Mouse (Mus musculus): ENCODE results near the gene Omd. TPM values are rescaled to one million over a fixed set of nuclear protein-coding genes. Genes with fewer than 3 reads are reported as not detected.

Gene Omd
- polyA plus RNA-seq (2016; fragmentation: Nextera tagmentation; extraction: Ambion mirVana) = 0.99 and 1.1 TPM in 2 replicates

- H3K27ac ChIP-seq = peak within 1 kb of the TSS; percentile 65; the same call in 1 of the 2 replicates
- WGBS = 73% methylated on average over 8 of the region's 8 CpGs
- no peak for DNase-seq (ENCODE audit: extremely low spot score, low spot score)
- H3K4me3 ChIP-seq = no peak within 1 kb of the TSS
- H3K9me3 ChIP-seq = no peaks in the 10 kb centered on the region
- H3K36me3 ChIP-seq (replicated peaks) = no peaks in the 10 kb centered on the region
- H3K4me1 ChIP-seq = no peaks in the 10 kb centered on the region
- H3K27me3 ChIP-seq (ENCODE audit: poor library complexity, severe bottlenecking) = no peaks in the 10 kb centered on the region
Observed at GRCm38 (mm10) chr13:49581541-49582530, at the start of gene Omd. Gene Omd (plus strand): TSS chr13:49582462.

GRCm38 (mm10) chr13:49536946-49537345 lies 45.3 kb upstream of the Omd start:
- H3K4me3 ChIP-seq = no peak overlapping the region
- no peaks in the 10 kb centered on the region for H3K4me1 ChIP-seq
- WGBS = 92% methylated on average over 1 of the region's 1 CpGs
- no peak for DNase-seq (ENCODE audit: extremely low spot score, low spot score)
- no peaks in the 10 kb centered on the region for H3K9me3 ChIP-seq
- H3K36me3 ChIP-seq (replicated peaks) = no peaks in the 10 kb centered on the region
- no peaks in the 10 kb centered on the region for H3K27me3 ChIP-seq (ENCODE audit: poor library complexity, severe bottlenecking)
- H3K27ac ChIP-seq = no peak overlapping the region

- WGBS = 93% methylated on average over 1 of the region's 1 CpGs
Observed at GRCm38 (mm10) chr13:49538693-49539092, 43.6 kb upstream of the Omd start.

GRCm38 (mm10) chr13:49544279-49544678 lies 38.0 kb upstream of the Omd start, which contains the start of gene Aspn:
Gene Aspn (plus strand): TSS chr13:49544443.
- no peaks in the 10 kb centered on the region for H3K9me3 ChIP-seq
- no peak within 1 kb of the TSS for H3K27ac ChIP-seq
- no peak for DNase-seq (ENCODE audit: extremely low spot score, low spot score)
- no peaks in the 10 kb centered on the region for H3K36me3 ChIP-seq (replicated peaks)
- H3K4me1 ChIP-seq = no peaks in the 10 kb centered on the region
- H3K4me3 ChIP-seq = no peak within 1 kb of the TSS
- H3K27me3 ChIP-seq (ENCODE audit: poor library complexity, severe bottlenecking) = no peaks in the 10 kb centered on the region
- WGBS = 85% methylated on average over 3 of the region's 3 CpGs

More at GRCm38 (mm10) chr13:49538693-49539092, 43.6 kb upstream of the Omd start:
- H3K4me1 ChIP-seq = no peaks in the 10 kb centered on the region
- DNase-seq (ENCODE audit: extremely low spot score, low spot score) = no peak
- H3K36me3 ChIP-seq (replicated peaks) = no peaks in the 10 kb centered on the region
- no peaks in the 10 kb centered on the region for H3K9me3 ChIP-seq
- no peak overlapping the region for H3K4me3 ChIP-seq
- no peak overlapping the region for H3K27ac ChIP-seq
- no peaks in the 10 kb centered on the region for H3K27me3 ChIP-seq (ENCODE audit: poor library complexity, severe bottlenecking)

GRCm38 (mm10) chr13:49545646-49546045 lies 36.6 kb upstream of the Omd start:
- 73% methylated on average over 3 of the region's 3 CpGs for WGBS
- DNase-seq (ENCODE audit: extremely low spot score, low spot score) = no peak

GRCm38 (mm10) chr13:49546517-49546916 lies 35.7 kb upstream of the Omd start:
- WGBS = 86% methylated on average over 1 of the region's 1 CpGs
- H3K4me1 ChIP-seq = no peaks in the 10 kb centered on the region
- no peak overlapping the region for H3K4me3 ChIP-seq
- H3K27ac ChIP-seq = no peak overlapping the region
- no peaks in the 10 kb centered on the region for H3K36me3 ChIP-seq (replicated peaks)
- H3K27me3 ChIP-seq (ENCODE audit: poor library complexity, severe bottlenecking) = no peaks in the 10 kb centered on the region
- H3K9me3 ChIP-seq = no peaks in the 10 kb centered on the region
- no peak for DNase-seq (ENCODE audit: extremely low spot score, low spot score)

More at GRCm38 (mm10) chr13:49545646-49546045, 36.6 kb upstream of the Omd start:
- no peak overlapping the region for H3K4me3 ChIP-seq
- H3K27me3 ChIP-seq (ENCODE audit: poor library complexity, severe bottlenecking) = no peaks in the 10 kb centered on the region
- no peaks in the 10 kb centered on the region for H3K4me1 ChIP-seq
- H3K9me3 ChIP-seq = no peaks in the 10 kb centered on the region
- H3K27ac ChIP-seq = no peak overlapping the region
- no peaks in the 10 kb centered on the region for H3K36me3 ChIP-seq (replicated peaks)

GRCm38 (mm10) chr13:49547563-49548150 lies 34.6 kb upstream of the Omd start:
- DNase-seq (ENCODE audit: extremely low spot score, low spot score) = no peak
- Histone ChIP-seq H3K36me3 (replicated peaks) (no peaks in the 10 kb centered on the region), H3K27me3 (ENCODE audit: poor library complexity, severe bottlenecking) (no peaks in the 10 kb centered on the region), H3K9me3 (no peaks in the 10 kb centered on the region), H3K27ac (no peak overlapping the region), H3K4me3 (no peak overlapping the region), H3K4me1 (no peaks in the 10 kb centered on the region)
- WGBS = 76% methylated on average over 1 of the region's 1 CpGs

GRCm38 (mm10) chr13:49549616-49550015 lies 32.6 kb upstream of the Omd start:
- Histone ChIP-seq H3K27me3 (ENCODE audit: poor library complexity, severe bottlenecking) (no peaks in the 10 kb centered on the region), H3K27ac (no peak overlapping the region), H3K4me3 (no peak overlapping the region), H3K36me3 (replicated peaks) (no peaks in the 10 kb centered on the region), H3K9me3 (no peaks in the 10 kb centered on the region), H3K4me1 (no peaks in the 10 kb centered on the region)
- WGBS = 93% methylated on average over 3 of the region's 3 CpGs
- DNase-seq (ENCODE audit: extremely low spot score, low spot score) = no peak

GRCm38 (mm10) chr13:49554519-49554918 lies 27.7 kb upstream of the Omd start:
- no peak overlapping the region for H3K27ac ChIP-seq
- H3K4me3 ChIP-seq = no peak overlapping the region
- H3K9me3 ChIP-seq = no peaks in the 10 kb centered on the region
- WGBS = 83% methylated on average over 5 of the region's 5 CpGs
- no peaks in the 10 kb centered on the region for H3K36me3 ChIP-seq (replicated peaks)
- DNase-seq (ENCODE audit: extremely low spot score, low spot score) = no peak
- no peaks in the 10 kb centered on the region for H3K4me1 ChIP-seq
- H3K27me3 ChIP-seq (ENCODE audit: poor library complexity, severe bottlenecking) = no peaks in the 10 kb centered on the region

- Histone ChIP-seq H3K4me1 (no peaks in the 10 kb centered on the region), H3K4me3 (no peak overlapping the region), H3K9me3 (no peaks in the 10 kb centered on the region), H3K36me3 (replicated peaks) (no peaks in the 10 kb centered on the region), H3K27ac (no peak overlapping the region), H3K27me3 (ENCODE audit: poor library complexity, severe bottlenecking) (no peaks in the 10 kb centered on the region)
- no peak for DNase-seq (ENCODE audit: extremely low spot score, low spot score)
- 86% methylated on average over 1 of the region's 1 CpGs for WGBS
Observed at GRCm38 (mm10) chr13:49556203-49556602, 26.1 kb upstream of the Omd start.

- no peak for DNase-seq (ENCODE audit: extremely low spot score, low spot score)
- no peaks in the 10 kb centered on the region for H3K36me3 ChIP-seq (replicated peaks)
- H3K4me1 ChIP-seq = no peaks in the 10 kb centered on the region
- H3K27me3 ChIP-seq (ENCODE audit: poor library complexity, severe bottlenecking) = no peaks in the 10 kb centered on the region
- H3K27ac ChIP-seq = no peak overlapping the region
- H3K9me3 ChIP-seq = no peaks in the 10 kb centered on the region
- 76% methylated on average over 1 of the region's 1 CpGs for WGBS
- H3K4me3 ChIP-seq = no peak overlapping the region
Observed at GRCm38 (mm10) chr13:49556924-49557323, 25.3 kb upstream of the Omd start.

- WGBS = 31% methylated on average over 2 of the region's 2 CpGs
- H3K4me3 ChIP-seq = no peak overlapping the region
- H3K27me3 ChIP-seq (ENCODE audit: poor library complexity, severe bottlenecking) = no peaks in the 10 kb centered on the region
- H3K36me3 ChIP-seq (replicated peaks) = no peaks in the 10 kb centered on the region
- DNase-seq (ENCODE audit: extremely low spot score, low spot score) = no peak
- no peak overlapping the region for H3K27ac ChIP-seq
- no peaks in the 10 kb centered on the region for H3K4me1 ChIP-seq
- no peaks in the 10 kb centered on the region for H3K9me3 ChIP-seq
Observed at GRCm38 (mm10) chr13:49559185-49559584, 23.1 kb upstream of the Omd start.

GRCm38 (mm10) chr13:49560886-49561285 lies 21.4 kb upstream of the Omd start:
- no peaks in the 10 kb centered on the region for H3K9me3 ChIP-seq
- no peaks in the 10 kb centered on the region for H3K36me3 ChIP-seq (replicated peaks)
- H3K27ac ChIP-seq = no peak overlapping the region
- H3K4me3 ChIP-seq = no peak overlapping the region
- DNase-seq (ENCODE audit: extremely low spot score, low spot score) = no peak
- no peaks in the 10 kb centered on the region for H3K27me3 ChIP-seq (ENCODE audit: poor library complexity, severe bottlenecking)
- H3K4me1 ChIP-seq = no peaks in the 10 kb centered on the region
- WGBS = 71% methylated on average over 2 of the region's 2 CpGs

Measured in forebrain, embryonic 10.5 days (tissue).